Mouse (Mus musculus) CH12.LX (cell line): ENCODE results near the gene 6430550D23Rik. TPM values are rescaled to one million over a fixed set of nuclear protein-coding genes. Genes with fewer than 3 reads are reported as not detected.

Experiments used
- DNase-seq: peaks from one replicate; pipeline ENCODE4 v3.0.0-alpha.2; 2013; ENCODE audit errors: extremely low read depth
- H3K27ac ChIP-seq: 2 replicates; pipeline ENCODE4 v1.5.1; 2012; ENCODE audit warnings: low read depth, mild to moderate bottlenecking, control low read depth, moderate library complexity; ENCODE audit not compliant: insufficient read depth
- H3K27me3 ChIP-seq: replicated peaks from 2 replicates; pipeline ENCODE3; 2012; ENCODE audit warnings: inconsistent platforms
- H3K36me3 ChIP-seq, 2 experiments: replicated peaks in 1 of 2; 2 replicates each; pipeline versions ENCODE3 to v1.6.1; 2012; ENCODE audit warnings: inconsistent platforms in 1 of 2, low read length in 1 of 2, mild to moderate bottlenecking in 1 of 2, mixed read lengths in 1 of 2, moderate library complexity in 1 of 2; ENCODE audit not compliant: control insufficient read depth in 1 of 2, insufficient read depth in 1 of 2
- H3K4me1 ChIP-seq, 2 experiments: 2 replicates each; pipeline ENCODE4 v1.6.1; 2012; ENCODE audit warnings: inconsistent platforms in 1 of 2, moderate library complexity in 1 of 2; ENCODE audit not compliant: insufficient read depth in 2 of 2, control insufficient read depth in 1 of 2
- H3K4me2 ChIP-seq: 2 replicates; pipeline ENCODE4 v1.6.1; 2012; ENCODE audit warnings: low read depth, mild to moderate bottlenecking, control low read depth; ENCODE audit not compliant: poor library complexity, insufficient read depth, severe bottlenecking
- H3K4me3 ChIP-seq, 3 experiments: fragments of 150-350 bp in 1 of 3; sonication (generic) in 1 of 3; replicated peaks in 1 of 3; 2 replicates each; pipeline versions ENCODE3 to v1.5.1; 2011 to 2012; ENCODE audit warnings: low read depth in 2 of 3, low read length in 2 of 3, mild to moderate bottlenecking in 2 of 3, moderate library complexity in 2 of 3, control low read depth in 1 of 3, improper control_type of control experiment in 1 of 3, inconsistent platforms in 1 of 3, mixed read lengths in 1 of 3; ENCODE audit not compliant: poor library complexity in 1 of 3
- H3K79me2 ChIP-seq: replicated peaks from 2 replicates; pipeline ENCODE4 v1.6.1; 2012; ENCODE audit warnings: mild to moderate bottlenecking, moderate library complexity; ENCODE audit not compliant: control insufficient read depth, poor library complexity, insufficient read depth, severe bottlenecking; ENCODE audit errors: extremely low read depth
- H3K9ac ChIP-seq: 2 replicates; pipeline ENCODE4 v1.6.1; 2012; ENCODE audit warnings: low read depth, mild to moderate bottlenecking, control low read depth, moderate library complexity; ENCODE audit not compliant: insufficient read depth
- H3K9me3 ChIP-seq: replicated peaks from 2 replicates; pipeline ENCODE3; 2012; ENCODE audit warnings: low read length, inconsistent platforms, mixed read lengths
- BHLHE40 ChIP-seq: IDR thresholded peaks from 2 replicates; pipeline ENCODE4 v1.6.1; 2011; ENCODE audit warnings: mild to moderate bottlenecking, low read depth, low read length, improper control_type of control experiment
- CHD1 ChIP-seq: IDR thresholded peaks from 2 replicates; pipeline ENCODE4 v1.6.1; 2012; ENCODE audit warnings: low read depth, low read length, improper control_type of control experiment, inconsistent platforms
- CHD2 ChIP-seq: IDR thresholded peaks from 2 replicates; pipeline ENCODE4 v1.6.1; 2011; ENCODE audit warnings: low read length, improper control_type of control experiment
- E2F4 ChIP-seq: IDR thresholded peaks from 2 replicates; pipeline ENCODE4 v1.6.1; 2011; ENCODE audit warnings: low read depth, low read length, improper control_type of control experiment; ENCODE audit not compliant: insufficient replicate concordance
- ELF1 ChIP-seq: IDR thresholded peaks from 2 replicates; pipeline ENCODE4 v1.6.1; 2014; ENCODE audit warnings: low read depth, mild to moderate bottlenecking, inconsistent platforms, low read length, improper control_type of control experiment
- HCFC1 ChIP-seq: IDR thresholded peaks from 2 replicates; pipeline ENCODE4 v1.6.1; 2012; ENCODE audit warnings: low read depth, mild to moderate bottlenecking, inconsistent platforms, low read length, improper control_type of control experiment
- IRF4 ChIP-seq: IDR thresholded peaks from 2 replicates; pipeline ENCODE4 v1.6.1; 2014; ENCODE audit warnings: low read depth, mild to moderate bottlenecking, inconsistent platforms, low read length, improper control_type of control experiment
- JUN ChIP-seq: IDR thresholded peaks from 2 replicates; pipeline ENCODE4 v1.6.1; 2011; ENCODE audit warnings: low read depth, mild to moderate bottlenecking, low read length, improper control_type of control experiment, moderate library complexity; ENCODE audit not compliant: insufficient read depth
- JUND ChIP-seq: conservative IDR thresholded peaks from 2 replicates; pipeline ENCODE4 v1.6.1; 2011; ENCODE audit warnings: low read depth, low read length, improper control_type of control experiment
- MAFK ChIP-seq: IDR thresholded peaks from 2 replicates; pipeline ENCODE4 v1.6.1; 2011; ENCODE audit warnings: low read length, improper control_type of control experiment; ENCODE audit not compliant: insufficient replicate concordance
- MEF2A ChIP-seq: IDR thresholded peaks from 2 replicates; pipeline ENCODE4 v1.6.1; 2014; ENCODE audit warnings: low read depth, mild to moderate bottlenecking, inconsistent platforms, low read length, improper control_type of control experiment, borderline replicate concordance
- MXI1 ChIP-seq: IDR thresholded peaks from 2 replicates; pipeline ENCODE4 v1.6.1; 2011; ENCODE audit warnings: mild to moderate bottlenecking, low read depth, low read length, improper control_type of control experiment
- MYC ChIP-seq: IDR thresholded peaks from 2 replicates; pipeline ENCODE4 v1.6.1; 2011; ENCODE audit warnings: low read depth, mild to moderate bottlenecking, improper control_type of control experiment, low read length
- NELFE ChIP-seq: IDR thresholded peaks from 2 replicates; pipeline ENCODE4 v1.6.1; 2011; ENCODE audit warnings: low read depth, low read length, improper control_type of control experiment
- NRF1 ChIP-seq: IDR thresholded peaks from 2 replicates; pipeline ENCODE4 v1.6.1; 2014; ENCODE audit warnings: low read depth, mild to moderate bottlenecking, inconsistent platforms, low read length, improper control_type of control experiment, moderate library complexity
- RCOR1 ChIP-seq: conservative IDR thresholded peaks from 2 replicates; pipeline ENCODE4 v1.6.1; 2012; ENCODE audit warnings: low read depth, mild to moderate bottlenecking, inconsistent platforms, low read length, improper control_type of control experiment
- TBP ChIP-seq: conservative IDR thresholded peaks from 2 replicates; pipeline ENCODE4 v1.6.1; 2011; ENCODE audit warnings: low read depth, low read length, improper control_type of control experiment
- TCF12 ChIP-seq: IDR thresholded peaks from 2 replicates; pipeline ENCODE4 v1.6.1; 2014; ENCODE audit warnings: low read depth, mild to moderate bottlenecking, inconsistent platforms, low read length, improper control_type of control experiment
- ZMIZ1 ChIP-seq: IDR thresholded peaks from 2 replicates; pipeline ENCODE4 v1.6.1; 2012; ENCODE audit warnings: low read depth, mild to moderate bottlenecking, inconsistent platforms, low read length, improper control_type of control experiment
- dilution Hi-C: fragments of 300-500 bp; cut with MboI; formaldehyde crosslinking; loops from 2 replicates; pipeline ENCODE4 v1.14.3; 2020; ENCODE audit warnings: low sequenced_read_pairs; ENCODE audit not compliant: extremely low pct_unique_long_range_greater_than_20kb, extremely low pct_ligation_motif_present
- in situ Hi-C: fragments of 300-500 bp; cut with MboI; formaldehyde crosslinking; loops from 3 replicates; pipeline ENCODE4 v1.14.3; 2019; ENCODE audit warnings: low sequenced_read_pairs, low pct_ligation_motif_present, low pct_unique_long_range_greater_than_20kb, mixed read lengths
- polyA plus RNA-seq: library from polyadenylated mRNA; unstranded; fragments of >175 nt; gene quantifications from 2 replicates; pipeline ENCODE4 v1.2.1, GENCODE M21; 2012; ENCODE audit warnings: low read depth; ENCODE audit not compliant: insufficient read length
- total RNA-seq, 2 experiments: library from RNA; depleted of rRNA; stranded (reverse); fragments of 300-350 nt in 1 of 2; fragments of >200 nt in 1 of 2; gene quantifications; 2 replicates each; pipeline ENCODE4 v1.2.3; 2012 to 2014

6430550D23Rik gene
- total and polyA plus RNA-seq, 3 experiments: 0.78 to 1.4 (median 0.81) TPM

- Histone ChIP-seq H3K9me3 (no peaks in the 10 kb centered on the region), H3K27me3 (peaks cover 93% of the 10 kb centered on the region), H3K79me2 (no peaks in the 10 kb centered on the region)
- TF ChIP-seq IRF4: no peak
- TF ChIP-seq BHLHE40: no peak
- no peak for TF ChIP-seq ELF1
- no peak for TF ChIP-seq MAFK
- TF ChIP-seq ZMIZ1: no peak
- no peak for TF ChIP-seq E2F4
- TF ChIP-seq NELFE: no peak
- no peak for TF ChIP-seq JUN
- no peak for TF ChIP-seq TCF12
- TF ChIP-seq, all 38 proteins: peak for 0
- in situ Hi-C loops (no loop called here), dilution Hi-C loops (no loop called here)
- no peak overlapping the region for H3K9ac ChIP-seq
- H3K4me3 ChIP-seq: no peak overlapping the region
- no peaks in the 10 kb centered on the region for H3K36me3 ChIP-seq
- no peak overlapping the region for H3K27ac ChIP-seq
- peak; percentile 46 for DNase-seq
- peak overlapping the region; percentile 84 for H3K4me2 ChIP-seq
- H3K4me1 ChIP-seq: peaks cover 10 to 14% of the 10 kb centered on the region in 2 experiments
Measured at GRCm38 (mm10) chr2:156047929-156048328, 40.2 kb upstream of the 6430550D23Rik start.

GRCm38 (mm10) chr2:156042903-156043302 lies 35.1 kb upstream of the 6430550D23Rik start:
- H3K27ac ChIP-seq: no peak overlapping the region
- H3K9me3 ChIP-seq: no peaks in the 10 kb centered on the region
- no peak overlapping the region for H3K4me2 ChIP-seq
- H3K27me3 ChIP-seq: peaks cover 70% of the 10 kb centered on the region
- H3K4me1 ChIP-seq: peaks cover 9 to 11% of the 10 kb centered on the region in 2 experiments
- in situ Hi-C loops (no loop called here), dilution Hi-C loops (no loop called here)
- no peak overlapping the region for H3K9ac ChIP-seq
- no peaks in the 10 kb centered on the region for H3K79me2 ChIP-seq
- no peak for TF ChIP-seq MXI1
- TF ChIP-seq TBP: no peak
- TF ChIP-seq MYC: no peak
- TF ChIP-seq CHD2: no peak
- no peak for TF ChIP-seq CHD1
- TF ChIP-seq MAFK: no peak
- TF ChIP-seq HCFC1: no peak
- no peak for DNase-seq
- H3K36me3 ChIP-seq: no peaks in the 10 kb centered on the region
- H3K4me3 ChIP-seq: no peak overlapping the region

GRCm38 (mm10) chr2:156039390-156039789 lies 31.6 kb upstream of the 6430550D23Rik start:
- dilution Hi-C loops: no loop called here
- Histone ChIP-seq H3K79me2 (no peaks in the 10 kb centered on the region), H3K27me3 (peaks cover 61% of the 10 kb centered on the region), H3K36me3 (no peaks in the 10 kb centered on the region), H3K27ac (no peak overlapping the region), H3K4me1 (peaks cover 5% of the 10 kb centered on the region in 2 experiments), H3K4me3 (no peak overlapping the region), H3K9me3 (no peaks in the 10 kb centered on the region), H3K9ac (no peak overlapping the region), H3K4me2 (no peak overlapping the region)
- TF ChIP-seq JUND: no peak
- TF ChIP-seq JUN: no peak
- no peak for TF ChIP-seq RCOR1
- no peak for TF ChIP-seq IRF4
- TF ChIP-seq MEF2A: no peak
- TF ChIP-seq NRF1: no peak
- TF ChIP-seq BHLHE40: no peak
- no peak for TF ChIP-seq TBP
- TF ChIP-seq NELFE: no peak
- in situ Hi-C loops: no loop called here
- no peak for DNase-seq
